Mouse (Mus musculus): ENCODE data around the gene Fam83d.

Gene Fam83d

GRCm38 (mm10) chr2:158799328-158799727 is 31.4 kb downstream of the Fam83d start:
- no peak for ATAC-seq (ENCODE audit: insufficient number of reproducible peaks, low FRiP score, low TSS enrichment)

- ATAC-seq (ENCODE audit: insufficient number of reproducible peaks, low FRiP score, low TSS enrichment) = no peak
These were observed 32.9 kb downstream of the Fam83d start for GRCm38 (mm10) chr2:158800788-158801187.

GRCm38 (mm10) chr2:158803575-158803974 is 35.7 kb downstream of the Fam83d start:
- ATAC-seq (ENCODE audit: insufficient number of reproducible peaks, low FRiP score, low TSS enrichment) = no peak

GRCm38 (mm10) chr2:158815686-158816085 is 47.8 kb downstream of the Fam83d start:
- no peak for ATAC-seq (ENCODE audit: insufficient number of reproducible peaks, low FRiP score, low TSS enrichment)

GRCm38 (mm10) chr2:158816239-158816638 is 48.3 kb downstream of the Fam83d start:
- no peak for ATAC-seq (ENCODE audit: insufficient number of reproducible peaks, low FRiP score, low TSS enrichment)

- ATAC-seq (ENCODE audit: insufficient number of reproducible peaks, low FRiP score, low TSS enrichment) = no peak
These were observed 49.8 kb downstream of the Fam83d start for GRCm38 (mm10) chr2:158817708-158818107.

- ATAC-seq (ENCODE audit: insufficient number of reproducible peaks, low FRiP score, low TSS enrichment) = no peak
These were observed 60.2 kb downstream of the Fam83d start for GRCm38 (mm10) chr2:158828124-158828523.

GRCm38 (mm10) chr2:158829746-158830145 is 61.9 kb downstream of the Fam83d start:
- ATAC-seq (ENCODE audit: insufficient number of reproducible peaks, low FRiP score, low TSS enrichment) = no peak

GRCm38 (mm10) chr2:158833221-158833620 is 65.3 kb downstream of the Fam83d start:
- ATAC-seq (ENCODE audit: insufficient number of reproducible peaks, low FRiP score, low TSS enrichment) = no peak

GRCm38 (mm10) chr2:158833645-158834044 is 65.8 kb downstream of the Fam83d start:
- ATAC-seq (ENCODE audit: insufficient number of reproducible peaks, low FRiP score, low TSS enrichment) = no peak
